Mouse (Mus musculus): ENCODE measurements around the gene Gpr19. TPM values are rescaled to one million over a fixed set of nuclear protein-coding genes. Genes with fewer than 3 reads are reported as not detected.

The Gpr19 gene
- polyA plus RNA-seq, 1 experiment from 2014 or later, result 9.1 TPM

DNA sequence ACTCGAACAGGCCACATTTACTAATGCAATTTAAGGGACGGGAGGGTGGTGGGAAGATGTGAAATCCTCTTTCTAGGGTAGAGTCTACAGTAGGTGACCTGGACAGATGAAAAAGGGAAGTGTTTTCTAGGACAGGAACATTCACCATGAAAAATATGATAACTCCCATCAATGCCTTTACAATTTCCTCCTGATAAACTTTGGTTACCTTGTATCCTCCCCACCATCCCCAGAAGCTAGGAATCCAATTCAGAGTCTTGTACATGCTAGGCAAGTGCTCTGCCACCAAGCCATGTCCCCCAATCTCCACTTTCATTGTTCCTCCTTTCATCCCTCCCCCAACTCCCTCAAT is 34.8 kb upstream of the Gpr19 start:
- ATAC-seq (ENCODE audit: insufficient number of reproducible peaks, insufficient read depth, low FRiP score, low read depth), result no peak
- WGBS, result 80% methylated on average over 2 of the region's 2 CpGs

DNA sequence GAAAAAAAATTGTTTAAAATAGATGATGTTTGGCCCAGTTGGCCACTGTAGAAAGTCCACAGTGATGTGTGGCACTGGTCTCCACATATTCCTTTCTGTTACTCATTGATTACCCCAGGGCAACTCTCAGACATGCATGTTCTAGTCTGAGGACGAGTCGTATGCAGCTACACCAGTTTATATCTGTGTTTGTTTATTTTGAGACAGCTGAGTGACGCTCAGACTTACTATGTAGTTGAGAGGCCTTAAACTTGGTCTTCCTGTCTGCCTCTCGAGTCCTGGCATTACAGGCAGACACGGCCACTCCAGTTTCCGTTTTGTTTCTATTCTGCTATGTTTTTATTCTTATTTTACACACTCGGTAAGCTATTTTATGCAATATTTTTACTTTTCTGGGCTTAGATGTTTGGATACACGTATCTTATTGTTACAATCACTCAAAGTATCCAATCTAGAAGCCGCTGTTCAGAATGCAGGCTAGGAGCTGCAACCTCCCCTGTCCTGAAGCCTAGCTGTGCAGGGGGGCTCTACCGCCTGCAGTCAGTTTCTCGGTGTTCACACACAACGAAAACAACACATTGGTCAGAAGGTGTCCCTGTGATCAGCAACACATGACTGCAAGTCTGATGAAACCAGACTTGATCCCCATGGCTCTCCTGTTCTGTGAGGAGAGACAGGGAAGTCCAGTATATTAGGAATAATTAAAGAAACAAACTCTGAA is 34.3 kb upstream of the Gpr19 start:
- no peaks in the 10 kb centered on the region for H3K9me3 ChIP-seq (ENCODE audit: control insufficient read depth, low read length)
- 61% methylated on average over 12 of the region's 12 CpGs for WGBS
- ATAC-seq (ENCODE audit: insufficient number of reproducible peaks, insufficient read depth, low FRiP score, low read depth), result no peak
- H3K9ac ChIP-seq (ENCODE audit: low read length), result peak overlapping the region; percentile 47
- 0 out of 2 replicates have a peak, but pooled peaks cover 13% of the 10 kb centered on the region for H3K36me3 ChIP-seq (ENCODE audit: control insufficient read depth, insufficient read depth, low read length)
- H3K27me3 ChIP-seq (ENCODE audit: control insufficient read depth, insufficient read depth, low read length), result no peaks in the 10 kb centered on the region
- H3K4me3 ChIP-seq (ENCODE audit: control insufficient read depth in 1 of 2, insufficient read depth in 1 of 2, low read depth in 1 of 2, low read length in 2 of 2), result no peak overlapping the region
- H3K4me2 ChIP-seq (ENCODE audit: low read length), result peak overlapping the region; percentile 47
- H3K27ac ChIP-seq (replicated peaks in 1 of 2; ENCODE audit: control insufficient read depth in 1 of 2, insufficient read depth in 1 of 2, low read depth in 2 of 2, low read length in 2 of 2), result peak overlapping the region in 1 of 2 experiments; percentile 22; a peak in 2 of 4 replicates
- peaks cover 6 to 25% of the 10 kb centered on the region in 2 experiments for H3K4me1 ChIP-seq (ENCODE audit: control insufficient read depth in 2 of 2, insufficient read depth in 2 of 2, low read length in 2 of 2)

More for the DNA sequence above, 34.8 kb upstream of the Gpr19 start:
- H3K9ac ChIP-seq (ENCODE audit: low read length), result no peak overlapping the region
- no peaks in the 10 kb centered on the region for H3K9me3 ChIP-seq (ENCODE audit: control insufficient read depth, low read length)
- no peak overlapping the region for H3K4me3 ChIP-seq (ENCODE audit: control insufficient read depth in 1 of 2, insufficient read depth in 1 of 2, low read depth in 1 of 2, low read length in 2 of 2)
- H3K27ac ChIP-seq (replicated peaks in 1 of 2; ENCODE audit: control insufficient read depth in 1 of 2, insufficient read depth in 1 of 2, low read depth in 2 of 2, low read length in 2 of 2), result no peak overlapping the region
- no peaks in the 10 kb centered on the region for H3K27me3 ChIP-seq (ENCODE audit: control insufficient read depth, insufficient read depth, low read length)
- H3K4me2 ChIP-seq (ENCODE audit: low read length), result peak overlapping the region; percentile 47
- peaks cover 6 to 25% of the 10 kb centered on the region in 2 experiments for H3K4me1 ChIP-seq (ENCODE audit: control insufficient read depth in 2 of 2, insufficient read depth in 2 of 2, low read length in 2 of 2)
- 0 out of 2 replicates have a peak, but pooled peaks cover 13% of the 10 kb centered on the region for H3K36me3 ChIP-seq (ENCODE audit: control insufficient read depth, insufficient read depth, low read length)

GRCm38 (mm10) chr6:134931146-134931545 is 32.8 kb upstream of the Gpr19 start:
- Histone ChIP-seq H3K4me1 (ENCODE audit: control insufficient read depth in 2 of 2, insufficient read depth in 2 of 2, low read length in 2 of 2) (peaks cover 8 to 25% of the 10 kb centered on the region in 2 experiments), H3K9me3 (ENCODE audit: control insufficient read depth, low read length) (no peaks in the 10 kb centered on the region), H3K4me2 (ENCODE audit: low read length) (peak overlapping the region; percentile 81), H3K36me3 (ENCODE audit: control insufficient read depth, insufficient read depth, low read length) (0 out of 2 replicates have a peak, but pooled peaks cover 3% of the 10 kb centered on the region), H3K9ac (ENCODE audit: low read length) (no peak overlapping the region), H3K27ac (replicated peaks in 1 of 2; ENCODE audit: control insufficient read depth in 1 of 2, insufficient read depth in 1 of 2, low read depth in 2 of 2, low read length in 2 of 2) (no peak overlapping the region), H3K27me3 (ENCODE audit: control insufficient read depth, insufficient read depth, low read length) (no peaks in the 10 kb centered on the region), H3K4me3 (ENCODE audit: control insufficient read depth in 1 of 2, insufficient read depth in 1 of 2, low read depth in 1 of 2, low read length in 2 of 2) (no peak overlapping the region; a peak in 1 of 4 replicates)
- no peak for ATAC-seq (ENCODE audit: insufficient number of reproducible peaks, insufficient read depth, low FRiP score, low read depth)
- WGBS, result 79% methylated on average over 3 of the region's 3 CpGs

- peaks cover 8 to 25% of the 10 kb centered on the region in 2 experiments for H3K4me1 ChIP-seq (ENCODE audit: control insufficient read depth in 2 of 2, insufficient read depth in 2 of 2, low read length in 2 of 2)
- WGBS, result 81% methylated on average over 7 of the region's 7 CpGs
- H3K4me2 ChIP-seq (ENCODE audit: low read length), result peak overlapping the region; percentile 81
- H3K27ac ChIP-seq (replicated peaks in 1 of 2; ENCODE audit: control insufficient read depth in 1 of 2, insufficient read depth in 1 of 2, low read depth in 2 of 2, low read length in 2 of 2), result peak overlapping the region in 1 of 2 experiments; percentile 66; a peak in 1 of 4 replicates
- H3K4me3 ChIP-seq (ENCODE audit: control insufficient read depth in 1 of 2, insufficient read depth in 1 of 2, low read depth in 1 of 2, low read length in 2 of 2), result peak overlapping the region; percentile 32 to 68; a peak in 3 of 4 replicates
- ATAC-seq (ENCODE audit: insufficient number of reproducible peaks, insufficient read depth, low FRiP score, low read depth), result no peak
- H3K27me3 ChIP-seq (ENCODE audit: control insufficient read depth, insufficient read depth, low read length), result no peaks in the 10 kb centered on the region
- H3K9ac ChIP-seq (ENCODE audit: low read length), result peak overlapping the region; percentile 96
- H3K36me3 ChIP-seq (ENCODE audit: control insufficient read depth, insufficient read depth, low read length), result 0 out of 2 replicates have a peak, but pooled peaks cover 3% of the 10 kb centered on the region
- no peaks in the 10 kb centered on the region for H3K9me3 ChIP-seq (ENCODE audit: control insufficient read depth, low read length)
These were observed 32.0 kb upstream of the Gpr19 start for GRCm38 (mm10) chr6:134930383-134930782.

DNA sequence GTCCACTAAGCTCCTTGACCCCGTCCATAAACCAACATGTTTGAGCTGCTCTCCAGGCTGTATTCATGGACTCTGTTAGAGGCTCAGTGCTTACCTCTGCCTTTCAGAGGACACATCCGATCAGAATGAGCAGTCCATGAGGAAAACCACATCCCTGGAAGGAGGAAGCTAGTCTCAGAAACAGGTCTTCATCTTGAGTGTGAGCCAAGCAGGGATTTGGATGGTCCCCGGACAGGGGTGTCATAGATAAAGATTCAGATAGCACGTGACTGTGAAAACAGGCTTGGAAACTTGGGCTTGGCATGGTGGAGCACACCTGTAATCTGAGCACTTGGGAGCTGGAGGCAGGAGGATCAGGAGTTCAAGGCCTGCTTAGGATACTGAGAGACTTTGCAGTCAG is 31.5 kb upstream of the Gpr19 start:
- 29% methylated on average over 4 of the region's 4 CpGs for WGBS
- H3K27me3 ChIP-seq (ENCODE audit: control insufficient read depth, insufficient read depth, low read length), result no peaks in the 10 kb centered on the region
- peaks cover 8 to 25% of the 10 kb centered on the region in 2 experiments for H3K4me1 ChIP-seq (ENCODE audit: control insufficient read depth in 2 of 2, insufficient read depth in 2 of 2, low read length in 2 of 2)
- H3K4me3 ChIP-seq (ENCODE audit: control insufficient read depth in 1 of 2, insufficient read depth in 1 of 2, low read depth in 1 of 2, low read length in 2 of 2), result peak overlapping the region; percentile 32 to 68
- H3K36me3 ChIP-seq (ENCODE audit: control insufficient read depth, insufficient read depth, low read length), result 0 out of 2 replicates have a peak, but pooled peaks cover 3% of the 10 kb centered on the region
- peak overlapping the region in 1 of 2 experiments; percentile 66; a peak in 2 of 4 replicates for H3K27ac ChIP-seq (replicated peaks in 1 of 2; ENCODE audit: control insufficient read depth in 1 of 2, insufficient read depth in 1 of 2, low read depth in 2 of 2, low read length in 2 of 2)
- H3K9ac ChIP-seq (ENCODE audit: low read length), result peak overlapping the region; percentile 96
- H3K4me2 ChIP-seq (ENCODE audit: low read length), result peak overlapping the region; percentile 81
- ATAC-seq (ENCODE audit: insufficient number of reproducible peaks, insufficient read depth, low FRiP score, low read depth), result no peak
- H3K9me3 ChIP-seq (ENCODE audit: control insufficient read depth, low read length), result no peaks in the 10 kb centered on the region

GRCm38 (mm10) chr6:134928889-134929310 is 30.5 kb upstream of the Gpr19 start:
- Histone ChIP-seq H3K4me3 (ENCODE audit: control insufficient read depth in 1 of 2, insufficient read depth in 1 of 2, low read depth in 1 of 2, low read length in 2 of 2) (peak overlapping the region; percentile 68 to 75), H3K27ac (replicated peaks in 1 of 2; ENCODE audit: control insufficient read depth in 1 of 2, insufficient read depth in 1 of 2, low read depth in 2 of 2, low read length in 2 of 2) (peak overlapping the region; percentile 79 to 99), H3K9me3 (ENCODE audit: control insufficient read depth, low read length) (no peaks in the 10 kb centered on the region), H3K4me1 (ENCODE audit: control insufficient read depth in 2 of 2, insufficient read depth in 2 of 2, low read length in 2 of 2) (peaks cover 8 to 25% of the 10 kb centered on the region in 2 experiments), H3K9ac (ENCODE audit: low read length) (peak overlapping the region; percentile 96), H3K36me3 (ENCODE audit: control insufficient read depth, insufficient read depth, low read length) (peaks cover 7% of the 10 kb centered on the region), H3K27me3 (ENCODE audit: control insufficient read depth, insufficient read depth, low read length) (no peaks in the 10 kb centered on the region), H3K4me2 (ENCODE audit: low read length) (peak overlapping the region; percentile 81)
- WGBS, result 1% methylated on average over 15 of the region's 15 CpGs
- peak; percentile 27 for ATAC-seq (ENCODE audit: insufficient number of reproducible peaks, insufficient read depth, low FRiP score, low read depth)

DNA sequence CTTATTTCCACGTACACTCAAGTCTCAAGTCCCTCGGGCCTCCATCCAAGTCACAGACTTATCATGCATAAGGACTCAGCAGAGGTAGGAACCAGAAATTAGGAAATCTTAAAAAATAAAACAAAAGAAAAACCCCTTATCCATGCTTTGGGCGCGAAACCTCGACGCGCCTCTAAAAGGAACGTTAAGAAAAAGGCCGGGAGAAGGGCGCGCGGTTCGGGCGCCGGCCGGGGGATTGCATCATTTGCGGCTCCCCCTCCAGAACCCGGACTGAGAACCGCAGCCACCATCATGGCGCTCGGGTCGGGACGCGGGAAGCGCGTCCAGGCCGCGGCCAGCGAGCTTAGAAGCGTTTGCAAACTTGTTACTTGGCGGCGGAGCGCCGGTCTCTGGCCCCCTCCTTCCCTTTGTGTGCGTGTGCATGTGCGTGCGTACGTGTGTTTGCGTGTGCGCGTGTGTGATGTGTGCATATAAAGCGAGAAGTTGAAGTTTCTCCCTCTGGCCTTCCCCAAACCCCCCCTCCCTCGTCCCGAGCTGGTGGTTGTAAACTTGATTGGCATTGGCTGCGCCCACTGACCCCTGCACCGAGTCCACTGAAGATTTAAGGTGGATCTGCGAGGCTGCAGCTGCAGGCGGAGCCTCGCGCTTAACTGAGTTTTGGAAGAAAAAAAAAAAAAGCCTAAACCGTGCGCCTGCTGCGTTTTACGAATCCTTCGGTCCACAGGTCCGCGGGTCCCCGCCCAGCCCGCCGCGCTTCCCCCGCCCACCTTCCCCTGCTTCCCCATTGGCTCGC is 29.9 kb upstream of the Gpr19 start:
- 1% methylated on average over 62 of the region's 63 CpGs for WGBS
- peak overlapping the region; percentile 81 for H3K4me2 ChIP-seq (ENCODE audit: low read length)
- peaks cover 8 to 31% of the 10 kb centered on the region in 2 experiments for H3K4me1 ChIP-seq (ENCODE audit: control insufficient read depth in 2 of 2, insufficient read depth in 2 of 2, low read length in 2 of 2)
- ATAC-seq (ENCODE audit: insufficient number of reproducible peaks, insufficient read depth, low FRiP score, low read depth), result peak; percentile 90
- no peaks in the 10 kb centered on the region for H3K9me3 ChIP-seq (ENCODE audit: control insufficient read depth, low read length)
- no peaks in the 10 kb centered on the region for H3K27me3 ChIP-seq (ENCODE audit: control insufficient read depth, insufficient read depth, low read length)
- peak overlapping the region; percentile 99 to 100 for H3K27ac ChIP-seq (replicated peaks in 1 of 2; ENCODE audit: control insufficient read depth in 1 of 2, insufficient read depth in 1 of 2, low read depth in 2 of 2, low read length in 2 of 2)
- H3K9ac ChIP-seq (ENCODE audit: low read length), result peak overlapping the region; percentile 96
- peak overlapping the region; percentile 68 for H3K4me3 ChIP-seq (ENCODE audit: control insufficient read depth in 1 of 2, insufficient read depth in 1 of 2, low read depth in 1 of 2, low read length in 2 of 2)
- peaks cover 12% of the 10 kb centered on the region for H3K36me3 ChIP-seq (ENCODE audit: control insufficient read depth, insufficient read depth, low read length)

Measured in heart, embryonic 14.5 days (tissue).